Mouse (Mus musculus) kidney, embryonic 15.5 days (tissue): ENCODE results near the gene Tomm5. TPM values are rescaled to one million over a fixed set of nuclear protein-coding genes. Genes with fewer than 3 reads are reported as not detected.
"Not testable (repeated sequence)": the region's sequence is repeated elsewhere in the genome, so short reads cannot be mapped to it uniquely, and the experiment has no call there.

Source experiments
- ATAC-seq: fragments of 200-750 bp; cut with Nextera tagmentation; replicated peaks from 2 replicates; pipeline ENCODE4 v1.8.0; 2017; ENCODE audit warnings: moderate TSS enrichment; ENCODE audit not compliant: low FRiP score
- H3K27ac ChIP-seq: fragments of 300-500 bp; sonication (generic); 2 replicates; pipeline ENCODE4 v1.5.1; 2015; ENCODE audit warnings: mild to moderate bottlenecking, inconsistent platforms
- H3K27me3 ChIP-seq: fragments of 300-500 bp; sonication (generic); 2 replicates; pipeline ENCODE4 v1.6.1; 2015; ENCODE audit warnings: inconsistent platforms
- H3K36me3 ChIP-seq: fragments of 300-500 bp; sonication (generic); 2 replicates; pipeline ENCODE4 v1.6.1; 2015; ENCODE audit warnings: inconsistent platforms
- H3K4me1 ChIP-seq: fragments of 300-500 bp; sonication (generic); 2 replicates; pipeline ENCODE4 v1.6.1; 2015; ENCODE audit warnings: inconsistent platforms
- H3K4me2 ChIP-seq: fragments of 300-500 bp; sonication (generic); 2 replicates; pipeline ENCODE4 v1.6.1; 2015; ENCODE audit warnings: moderate library complexity, mild to moderate bottlenecking, inconsistent platforms
- H3K4me3 ChIP-seq: fragments of 300-500 bp; sonication (generic); replicated peaks from 2 replicates; pipeline ENCODE4 v1.5.1; 2015; ENCODE audit warnings: mild to moderate bottlenecking, inconsistent platforms
- H3K9ac ChIP-seq: fragments of 300-500 bp; sonication (generic); 2 replicates; pipeline ENCODE4 v1.6.1; 2015; ENCODE audit warnings: mild to moderate bottlenecking, inconsistent platforms
- H3K9me3 ChIP-seq: fragments of 300-500 bp; sonication (generic); replicated peaks from 2 replicates; pipeline ENCODE4 v1.6.1; 2016; ENCODE audit warnings: inconsistent platforms
- WGBS: fragments of 180-500 bp; shearing (Covaris S2); methylation state at CpG from one replicate; pipeline ENCODE4 v1.1.7; 2015; ENCODE audit warnings: mixed read lengths; 5-methylcytosine and 5-hydroxymethylcytosine counted together
- polyA plus RNA-seq: library from polyadenylated mRNA; unstranded; fragments of >200 nt; fragmentation: Nextera tagmentation; extraction: Ambion mirVana; gene quantifications from 2 replicates; pipeline ENCODE4 v1.2.1, GENCODE M21; 2015

Tomm5 gene
- polyA plus RNA-seq, 1 experiment from 2014 or later: 247 TPM

DNA sequence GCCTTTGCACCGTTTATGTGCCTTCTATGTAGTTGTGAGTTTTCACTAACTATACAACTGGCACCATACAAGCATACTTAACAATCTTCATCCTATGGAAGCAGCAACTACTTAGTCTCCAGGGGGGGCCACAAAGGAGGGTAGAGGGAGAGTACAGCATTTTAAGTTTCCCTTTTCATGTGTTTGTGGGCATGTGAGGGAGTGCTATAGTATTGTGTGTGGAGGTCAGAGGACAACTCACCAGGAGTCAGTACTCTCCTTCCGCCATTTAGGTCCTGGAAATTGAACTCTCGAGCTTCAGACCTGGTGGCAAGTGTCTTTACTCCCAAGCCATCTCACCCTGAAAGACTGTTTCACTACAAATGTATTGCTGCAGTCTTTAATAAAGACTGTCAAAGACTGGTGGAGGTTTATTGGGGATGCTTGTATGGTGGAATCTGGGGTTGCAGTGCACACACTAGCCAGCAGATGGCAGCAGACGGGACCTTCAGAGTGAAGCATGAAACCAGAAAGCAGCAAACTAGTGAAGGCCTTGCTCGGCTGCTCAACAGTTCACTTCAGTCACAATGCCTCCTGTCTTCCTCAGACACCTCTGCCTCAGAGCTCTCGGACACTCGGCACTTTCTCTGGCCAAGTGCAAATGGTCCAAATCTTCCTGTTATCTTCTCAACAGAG is 10.6 kb downstream of the Tomm5 start:
- 22% methylated on average over 7 of the region's 7 CpGs for WGBS
- no peak overlapping the region for H3K4me3 ChIP-seq
- no peak overlapping the region for H3K4me2 ChIP-seq
- peaks cover 2% of the 10 kb centered on the region; the same call in 1 of the 2 replicates for H3K4me1 ChIP-seq
- no peaks in the 10 kb centered on the region for H3K9me3 ChIP-seq
- H3K27me3 ChIP-seq: no peaks in the 10 kb centered on the region
- H3K9ac ChIP-seq: no peak overlapping the region
- no peak for ATAC-seq
- peaks cover 12% of the 10 kb centered on the region for H3K36me3 ChIP-seq
- H3K27ac ChIP-seq: no peak overlapping the region

DNA sequence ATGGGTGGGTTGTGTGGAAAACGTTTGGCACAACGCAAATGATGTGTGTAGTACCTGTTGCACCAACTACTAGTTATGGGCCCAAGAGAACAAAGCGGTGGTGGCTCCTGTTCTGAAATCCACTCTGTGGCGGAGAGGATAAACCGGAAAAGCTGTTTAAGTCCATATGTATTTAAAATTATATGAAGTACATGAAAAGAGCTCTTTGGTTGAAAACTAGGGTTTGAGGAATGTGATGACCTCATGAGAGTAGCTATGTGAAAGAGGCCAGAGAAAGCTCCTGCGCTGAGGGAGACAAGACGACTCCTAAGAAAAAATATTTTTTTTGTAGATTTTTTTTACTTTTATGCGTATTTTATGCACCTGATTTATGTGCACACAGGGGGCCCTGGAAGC is 23.0 kb downstream of the Tomm5 start:
- Histone ChIP-seq H3K9me3 (no peaks in the 10 kb centered on the region), H3K4me2 (peak overlapping the region; percentile 89), H3K4me1 (peaks cover 23% of the 10 kb centered on the region), H3K9ac (peak overlapping the region; percentile 98; the same call in 1 of the 2 replicates), H3K4me3 (peak overlapping the region; percentile 90), H3K36me3 (no peaks in the 10 kb centered on the region), H3K27me3 (no peaks in the 10 kb centered on the region), H3K27ac (peak overlapping the region; percentile 85)
- 36% methylated on average over 8 of the region's 8 CpGs for WGBS
- peak; percentile 0; the same call in 1 of the 2 replicates for ATAC-seq

GRCm38 (mm10) chr4:45084021-45084894 is 23.7 kb downstream of the Tomm5 start, which contains the start of gene Fbxo10:
TSS of gene Fbxo10 (minus strand) at chr4:45084604.
- under 1% methylated on average over 75 of the region's 77 CpGs for WGBS
- Histone ChIP-seq H3K4me2 (peak within 1 kb of the TSS; percentile 89), H3K27me3 (no peaks in the 10 kb centered on the region), H3K9me3 (no peaks in the 10 kb centered on the region), H3K4me3 (peak within 1 kb of the TSS; percentile 90), H3K4me1 (peaks cover 23% of the 10 kb centered on the region), H3K36me3 (no peaks in the 10 kb centered on the region), H3K27ac (peak within 1 kb of the TSS; percentile 87), H3K9ac (peak within 1 kb of the TSS; percentile 98)
- ATAC-seq: peak; percentile 96

DNA sequence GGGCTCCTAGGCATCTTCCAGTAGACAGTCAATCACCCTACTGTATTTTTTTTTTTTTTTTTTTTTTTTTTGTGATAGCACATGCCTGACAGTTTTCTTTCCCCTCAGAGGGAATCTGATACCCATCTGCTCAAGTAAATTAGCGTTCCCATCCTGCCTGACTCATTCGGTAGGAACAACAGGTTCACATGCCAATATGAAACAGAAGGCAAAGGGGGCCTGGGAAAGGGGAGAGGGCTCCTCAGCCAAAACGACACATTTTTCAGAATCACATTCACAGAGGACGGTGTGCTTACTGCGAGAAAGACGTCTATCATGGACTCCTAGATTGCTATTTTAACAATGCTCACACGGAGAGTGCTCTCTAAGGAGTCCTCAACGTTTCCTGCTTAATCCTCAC is 24.4 kb downstream of the Tomm5 start:
- no peak for ATAC-seq
- 2% methylated on average over 8 of the region's 8 CpGs for WGBS
- Histone ChIP-seq H3K27ac (no peak overlapping the region), H3K4me1 (peaks cover 23% of the 10 kb centered on the region), H3K4me3 (peak overlapping the region; percentile 90), H3K27me3 (no peaks in the 10 kb centered on the region), H3K9me3 (no peaks in the 10 kb centered on the region), H3K4me2 (peak overlapping the region; percentile 89), H3K36me3 (no peaks in the 10 kb centered on the region), H3K9ac (peak overlapping the region; percentile 98; the same call in 1 of the 2 replicates)

DNA sequence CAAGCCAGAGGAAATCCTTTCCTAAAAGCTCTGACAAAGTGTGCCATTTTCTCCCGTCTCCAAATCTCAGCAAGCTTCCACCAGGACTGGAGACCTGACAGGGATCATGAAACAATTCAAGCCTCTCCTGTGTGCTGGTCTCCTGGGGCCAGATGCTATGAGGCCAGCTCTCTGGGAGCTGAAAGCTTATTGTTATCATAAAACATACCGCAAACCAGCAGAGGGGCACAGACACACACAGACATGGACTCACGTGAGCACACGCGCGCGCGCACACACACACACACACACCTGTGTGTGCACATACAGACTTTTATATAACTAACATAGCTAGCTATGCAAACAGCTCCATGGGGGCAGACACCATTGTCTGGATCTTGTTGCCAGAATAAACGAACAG is 25.0 kb downstream of the Tomm5 start:
- ATAC-seq: no peak
- peaks cover 23% of the 10 kb centered on the region for H3K4me1 ChIP-seq
- no peaks in the 10 kb centered on the region for H3K27me3 ChIP-seq
- H3K4me3 ChIP-seq: peak overlapping the region; percentile 90
- H3K9ac ChIP-seq: no peak overlapping the region
- H3K4me2 ChIP-seq: peak overlapping the region; percentile 89
- H3K36me3 ChIP-seq: no peaks in the 10 kb centered on the region
- no peaks in the 10 kb centered on the region for H3K9me3 ChIP-seq
- no peak overlapping the region for H3K27ac ChIP-seq
- WGBS: 76% methylated on average over 9 of the region's 9 CpGs

GRCm38 (mm10) chr4:45081041-45081440 is 26.9 kb downstream of the Tomm5 start:
- not testable (repeated sequence) for H3K4me3 ChIP-seq, ATAC-seq
- WGBS: 86% methylated on average over 4 of the region's 4 CpGs

GRCm38 (mm10) chr4:45073544-45073943 is 34.4 kb downstream of the Tomm5 start:
- WGBS: 66% methylated on average over 6 of the region's 6 CpGs
- Histone ChIP-seq H3K27me3 (no peaks in the 10 kb centered on the region), H3K4me1 (peaks cover 17% of the 10 kb centered on the region), H3K4me2 (no peak overlapping the region), H3K9ac (no peak overlapping the region), H3K4me3 (no peak overlapping the region), H3K9me3 (no peaks in the 10 kb centered on the region), H3K27ac (no peak overlapping the region), H3K36me3 (no peaks in the 10 kb centered on the region)
- ATAC-seq: no peak

More at GRCm38 (mm10) chr4:45081041-45081440, 26.9 kb downstream of the Tomm5 start:
- H3K4me2 ChIP-seq, H3K27ac ChIP-seq, H3K9me3 ChIP-seq, H3K9ac ChIP-seq, H3K27me3 ChIP-seq, H3K36me3 ChIP-seq: not testable (repeated sequence)
- H3K4me1 ChIP-seq: peaks cover 23% of the 10 kb centered on the region

DNA sequence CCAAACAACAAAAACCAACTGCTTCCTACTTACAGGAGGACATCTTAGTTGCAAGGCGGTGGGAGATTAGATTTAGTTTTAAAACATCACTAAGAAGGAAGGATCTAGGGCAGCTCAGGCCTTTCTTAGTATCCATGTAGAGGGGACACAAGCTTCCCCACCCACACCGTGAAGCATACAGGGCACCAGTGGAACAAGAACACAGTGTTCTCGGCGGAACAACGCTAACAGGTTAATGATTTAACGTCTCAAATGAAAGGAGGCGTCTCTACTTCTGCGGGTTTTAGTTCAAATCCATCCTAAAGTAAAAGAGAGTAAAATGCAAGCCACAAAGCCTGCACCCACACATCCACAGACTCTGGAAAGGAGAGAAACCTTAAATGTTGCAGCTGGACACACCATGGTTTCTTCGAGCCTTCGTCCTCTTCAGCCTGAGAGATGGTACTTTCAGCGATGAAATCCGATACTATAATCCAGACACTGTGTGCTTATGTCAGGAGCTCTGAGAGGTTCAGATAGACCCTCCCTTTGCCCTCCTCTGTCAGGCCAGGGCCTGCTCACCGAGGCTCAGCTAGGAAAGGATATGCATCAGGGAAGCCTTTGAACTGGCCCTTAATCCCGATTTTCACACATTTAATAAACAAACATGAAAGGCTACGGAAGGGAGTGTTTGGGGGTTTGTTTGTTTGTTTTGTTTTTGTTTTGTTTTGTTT is 35.5 kb downstream of the Tomm5 start:
- no peaks in the 10 kb centered on the region for H3K36me3 ChIP-seq
- H3K27ac ChIP-seq: peak overlapping the region; percentile 54
- no peak overlapping the region for H3K9ac ChIP-seq
- H3K27me3 ChIP-seq: no peaks in the 10 kb centered on the region
- 0 out of 2 replicates have a peak, but pooled peaks have one; percentile 60 for ATAC-seq
- WGBS: 56% methylated on average over 15 of the region's 15 CpGs
- no peaks in the 10 kb centered on the region for H3K9me3 ChIP-seq
- H3K4me1 ChIP-seq: peaks cover 17% of the 10 kb centered on the region
- H3K4me3 ChIP-seq: no peak overlapping the region
- no peak overlapping the region for H3K4me2 ChIP-seq

DNA sequence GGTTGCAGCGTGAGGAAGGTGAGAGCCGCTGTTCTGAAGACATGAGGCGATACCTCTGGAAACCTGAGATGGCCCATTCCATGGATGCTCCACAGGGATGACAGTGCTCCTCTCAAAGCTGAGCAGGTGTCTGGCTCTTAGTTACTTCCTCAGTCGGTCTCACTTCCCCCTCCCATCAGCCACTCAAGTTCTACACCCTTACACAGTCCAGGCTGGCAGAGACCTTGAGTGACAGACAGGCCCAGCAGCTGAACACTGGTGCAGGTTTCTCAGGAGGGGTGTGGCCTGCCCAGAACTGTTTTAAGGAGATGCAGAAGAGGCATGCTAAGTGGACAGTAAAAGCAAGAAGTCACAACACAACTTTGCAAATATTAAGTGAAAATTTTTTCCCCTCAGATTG is 40.2 kb downstream of the Tomm5 start:
- Histone ChIP-seq H3K4me3 (no peak overlapping the region), H3K9ac (no peak overlapping the region), H3K9me3 (no peaks in the 10 kb centered on the region), H3K4me2 (no peak overlapping the region), H3K27me3 (no peaks in the 10 kb centered on the region), H3K36me3 (no peaks in the 10 kb centered on the region), H3K4me1 (peaks cover 14% of the 10 kb centered on the region), H3K27ac (no peak overlapping the region)
- ATAC-seq: no peak
- WGBS: 79% methylated on average over 4 of the region's 4 CpGs

DNA sequence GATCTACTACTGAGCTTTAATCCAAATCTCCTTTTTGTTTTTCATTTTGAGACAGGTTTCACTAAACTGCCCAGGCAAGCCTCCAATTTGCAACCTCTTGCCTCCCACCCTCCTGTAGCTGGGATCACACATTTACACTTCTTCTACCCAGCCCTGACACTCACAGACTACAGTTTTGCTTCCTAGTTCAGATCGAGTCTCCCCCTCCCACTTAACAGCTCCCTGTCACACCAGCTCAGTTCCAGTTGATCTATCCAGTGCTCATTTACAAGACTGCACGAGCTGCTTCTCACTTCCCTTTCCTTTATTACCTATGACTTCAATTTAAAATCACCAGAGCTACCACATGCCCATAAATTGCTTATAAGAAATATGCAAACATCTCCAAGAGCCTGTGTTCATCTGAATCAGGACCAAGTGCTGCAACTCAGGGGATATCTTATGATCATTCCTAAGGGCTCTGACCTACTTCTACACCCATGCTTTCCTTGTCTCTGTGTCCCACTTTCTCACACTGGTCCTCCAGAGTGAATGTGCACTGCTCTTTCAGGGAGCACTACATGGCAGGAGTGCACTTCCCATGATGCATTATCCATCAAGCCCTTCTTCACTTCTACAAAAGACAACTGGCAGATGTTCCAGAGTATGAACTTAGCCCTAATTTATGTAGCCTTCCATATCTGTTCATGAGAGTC is 41.7 kb downstream of the Tomm5 start:
- Histone ChIP-seq H3K4me1 (no peaks in the 10 kb centered on the region), H3K9ac (no peak overlapping the region), H3K4me3 (no peak overlapping the region), H3K27ac (no peak overlapping the region), H3K4me2 (no peak overlapping the region), H3K36me3 (peaks cover 11% of the 10 kb centered on the region), H3K9me3 (no peaks in the 10 kb centered on the region), H3K27me3 (no peaks in the 10 kb centered on the region)
- 24% methylated on average over 2 of the region's 2 CpGs for WGBS
- ATAC-seq: no peak

DNA sequence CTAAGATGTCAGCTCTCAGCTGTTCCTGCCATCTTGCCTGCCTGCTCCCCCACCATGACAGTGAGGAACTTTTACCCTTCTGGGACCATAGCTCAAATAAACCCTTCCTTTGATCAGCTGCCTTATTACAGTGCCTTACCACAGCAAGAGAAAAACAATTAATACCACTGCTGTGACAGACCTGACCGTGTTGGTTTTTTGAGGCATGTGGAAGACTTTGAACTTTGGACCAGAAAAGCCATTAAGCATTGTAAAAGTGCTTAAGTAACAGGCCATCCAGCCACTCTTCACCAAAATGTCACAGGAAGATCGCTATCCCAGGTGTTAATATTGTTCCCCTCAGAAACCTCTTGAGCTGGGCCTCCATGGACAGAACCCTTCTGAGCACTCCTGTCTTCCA is 43.3 kb downstream of the Tomm5 start:
- Histone ChIP-seq H3K4me3 (no peak overlapping the region), H3K4me1 (no peaks in the 10 kb centered on the region), H3K27ac (no peak overlapping the region), H3K9me3 (no peaks in the 10 kb centered on the region), H3K4me2 (no peak overlapping the region), H3K27me3 (no peaks in the 10 kb centered on the region), H3K36me3 (peaks cover 27% of the 10 kb centered on the region), H3K9ac (no peak overlapping the region)
- ATAC-seq: no peak
- WGBS: 58% methylated on average over 2 of the region's 2 CpGs
